Mouse (Mus musculus) 3T3-L1 (cell line): ENCODE data around the gene Pde3b.
"Not testable (repeated sequence)": the region's sequence is repeated elsewhere in the genome, so short reads cannot be mapped to it uniquely, and the experiment has no call there.

Experiments used
- DNase-seq: peaks from one replicate; pipeline ENCODE4 v3.0.0-alpha.2; 2015; ENCODE audit warnings: low read depth, low spot score

Pde3b gene

GRCm38 (mm10) chr7:114478901-114479300 lies 63.8 kb downstream of the Pde3b start:
- DNase-seq: peak; percentile 5

- peak; percentile 88 for DNase-seq
Measured at GRCm38 (mm10) chr7:114479779-114480178, 64.7 kb downstream of the Pde3b start.

- peak; percentile 55 for DNase-seq
Measured at GRCm38 (mm10) chr7:114480196-114480989, 65.3 kb downstream of the Pde3b start.

GRCm38 (mm10) chr7:114481008-114481407 lies 65.9 kb downstream of the Pde3b start:
- peak; percentile 51 for DNase-seq

- peak; percentile 10 for DNase-seq
Measured at GRCm38 (mm10) chr7:114481429-114481931, 66.4 kb downstream of the Pde3b start.

GRCm38 (mm10) chr7:114492540-114492939 lies 77.5 kb downstream of the Pde3b start:
- DNase-seq: no peak

GRCm38 (mm10) chr7:114494033-114494432 lies 79.0 kb downstream of the Pde3b start:
- peak; percentile 10 for DNase-seq

- DNase-seq: peak; percentile 52
Measured at GRCm38 (mm10) chr7:114499293-114499692, 84.2 kb downstream of the Pde3b start.

- no peak for DNase-seq
Measured at GRCm38 (mm10) chr7:114508879-114509278, 93.8 kb downstream of the Pde3b start.

- DNase-seq: peak; percentile 36
Measured at GRCm38 (mm10) chr7:114520122-114520521, 105.0 kb downstream of the Pde3b start.

GRCm38 (mm10) chr7:114526245-114526644 lies 111.2 kb downstream of the Pde3b start:
- no peak for DNase-seq

GRCm38 (mm10) chr7:114536179-114536578 lies 121.1 kb downstream of the Pde3b start:
- DNase-seq: no peak

- no peak for DNase-seq
Measured at GRCm38 (mm10) chr7:114562531-114563241, 147.6 kb downstream of the Pde3b start, which contains the start of gene Cyp2r1. Gene Cyp2r1, minus strand, starts transcription at chr7:114562972.

GRCm38 (mm10) chr7:114573866-114574265 lies 158.8 kb downstream of the Pde3b start:
- not testable (repeated sequence) for DNase-seq

GRCm38 (mm10) chr7:114576931-114577330 lies 161.8 kb downstream of the Pde3b start:
- peak; percentile 33 for DNase-seq

- peak; percentile 61 for DNase-seq
Measured at GRCm38 (mm10) chr7:114577665-114578064, 162.6 kb downstream of the Pde3b start.

- peak; percentile 72 for DNase-seq
Measured at GRCm38 (mm10) chr7:114580426-114580825, 165.3 kb downstream of the Pde3b start.

GRCm38 (mm10) chr7:114581200-114581599 lies 166.1 kb downstream of the Pde3b start:
- peak; percentile 4 for DNase-seq

- DNase-seq: no peak
Measured at GRCm38 (mm10) chr7:114582441-114582840, 167.4 kb downstream of the Pde3b start.
